Mouse (Mus musculus) large intestine, adult 2 months (tissue): ENCODE data around the gene Serpinb7. TPM values are rescaled to one million over a fixed set of nuclear protein-coding genes. Genes with fewer than 3 reads are reported as not detected.

ENCODE experiments used
- DNase-seq: peaks from one replicate; pipeline ENCODE4 v3.0.0-alpha.2; 2012; ENCODE audit warnings: low read depth, low spot score
- WGBS: fragments of 180-500 bp; shearing (Covaris S2); methylation state at CpG from one replicate; pipeline ENCODE4 v1.1.7; 2018; 5-methylcytosine and 5-hydroxymethylcytosine counted together
- polyA plus RNA-seq: library from polyadenylated mRNA; depleted of rRNA; stranded (reverse); fragments of >200 nt; gene quantifications from 2 replicates; pipeline ENCODE4 v1.2.3, GENCODE M21; 2012; rRNA removed

The Serpinb7 gene
- not detected in 2 replicates for polyA plus RNA-seq

DNA sequence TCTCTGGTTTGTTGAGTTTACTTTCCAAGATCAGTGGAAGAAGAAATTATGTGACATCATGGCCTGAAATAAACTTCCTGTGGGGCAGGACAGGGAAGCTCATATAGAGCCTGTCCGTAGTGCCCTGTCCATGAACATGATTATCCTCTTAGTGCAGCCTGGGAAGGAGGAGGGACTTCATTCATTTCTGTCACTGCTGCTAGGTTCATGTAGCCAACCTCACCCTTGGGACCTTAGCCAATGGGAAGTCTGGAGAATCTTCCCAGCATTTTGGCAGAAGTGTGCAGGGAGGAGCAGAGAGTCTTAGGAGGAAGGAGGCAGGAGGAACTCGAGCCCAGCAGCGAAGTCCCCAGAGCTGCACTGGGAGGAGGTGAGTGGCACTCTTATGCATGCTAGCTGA lies at the start of gene Serpinb7:
Gene Serpinb7, plus strand, starts transcription at position 301 of the 400 bp plus-strand sequence.
- WGBS: 64% methylated on average over 3 of the region's 3 CpGs
- DNase-seq: no peak

DNA sequence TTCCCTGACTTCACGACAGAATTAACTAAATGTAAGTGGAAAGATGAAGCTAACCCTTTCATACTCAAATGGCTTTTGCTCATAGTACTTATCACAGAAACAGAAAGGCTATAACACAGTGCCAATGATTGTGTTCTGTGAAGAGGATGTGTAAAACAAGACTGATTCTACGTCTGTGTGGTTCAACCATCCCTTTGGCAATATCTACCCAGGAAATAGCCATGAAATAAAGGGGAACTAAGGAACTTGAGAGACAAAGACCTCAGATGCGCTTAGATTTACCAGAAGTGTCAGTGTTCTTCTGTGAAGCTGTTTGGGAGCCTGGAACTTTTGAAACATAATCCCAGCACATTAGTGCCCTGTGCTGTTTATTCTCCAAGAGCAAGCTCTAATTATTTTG lies 49.1 kb upstream of the Serpinb7 start:
- 25% methylated on average over 3 of the region's 3 CpGs for WGBS
- DNase-seq: no peak

DNA sequence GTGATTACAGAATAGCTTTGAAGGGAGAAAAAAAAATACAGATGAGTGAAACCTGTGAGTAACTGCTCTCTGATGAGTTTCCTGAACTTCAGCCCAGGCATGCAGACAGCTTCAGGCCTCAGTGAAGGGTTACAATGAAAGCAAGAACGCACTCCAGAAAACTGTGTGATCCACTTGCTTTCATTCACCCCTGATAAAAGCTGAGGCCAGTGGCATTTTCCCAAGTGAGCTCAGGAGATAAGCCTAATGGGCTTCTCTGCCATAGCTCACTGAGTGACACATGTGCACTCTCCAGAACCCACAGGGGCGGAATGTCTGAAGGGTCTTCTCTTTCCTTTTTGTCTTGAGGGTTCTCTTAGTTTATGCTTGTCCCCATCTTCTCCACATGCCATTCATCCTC lies 48.3 kb upstream of the Serpinb7 start:
- 64% methylated on average over 2 of the region's 2 CpGs for WGBS
- no peak for DNase-seq

DNA sequence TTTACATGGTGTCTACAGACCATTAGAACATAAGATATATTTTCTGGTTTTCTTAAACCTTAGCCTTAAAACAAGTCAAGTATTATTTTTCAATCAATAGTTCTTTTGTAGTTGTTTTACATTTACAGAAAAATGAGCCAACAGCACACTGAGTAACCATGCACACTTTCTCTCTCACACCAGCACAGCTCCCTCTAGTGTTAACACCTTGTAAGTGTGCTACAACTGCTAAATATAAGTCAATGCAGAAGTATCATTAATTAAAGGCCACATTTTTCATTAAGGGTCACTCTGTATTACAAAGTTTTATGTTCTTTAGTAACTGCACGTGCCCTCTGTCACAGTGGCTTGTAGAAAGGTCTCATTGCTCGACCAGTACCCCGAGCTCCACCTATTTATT lies 46.4 kb upstream of the Serpinb7 start:
- DNase-seq: no peak
- WGBS: 36% methylated on average over 3 of the region's 3 CpGs

DNA sequence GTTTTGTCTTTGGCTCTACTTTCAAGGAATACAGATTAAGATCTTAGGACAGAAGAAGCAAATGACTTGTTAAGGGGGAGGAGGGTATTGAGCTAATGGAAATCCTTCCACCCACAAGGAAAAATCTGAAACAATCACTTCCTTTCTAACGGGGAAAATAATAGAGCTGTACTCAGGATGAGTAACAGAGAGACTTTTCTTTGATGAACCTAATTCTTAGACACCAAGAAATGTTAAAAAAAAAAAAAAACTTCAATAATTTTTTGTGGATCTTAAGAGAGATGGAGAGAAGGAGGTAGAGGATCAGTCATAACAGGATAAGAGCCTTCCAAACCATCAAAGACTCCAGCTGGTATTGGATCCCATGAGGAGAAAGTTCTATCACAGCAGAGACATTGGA lies 38.6 kb upstream of the Serpinb7 start, which contains the start of gene Serpinb11:
Gene Serpinb11, plus strand, starts transcription at position 301 of the 400 bp plus-strand sequence.
- no peak for DNase-seq
- 64% methylated on average over 1 of the region's 1 CpGs for WGBS

DNA sequence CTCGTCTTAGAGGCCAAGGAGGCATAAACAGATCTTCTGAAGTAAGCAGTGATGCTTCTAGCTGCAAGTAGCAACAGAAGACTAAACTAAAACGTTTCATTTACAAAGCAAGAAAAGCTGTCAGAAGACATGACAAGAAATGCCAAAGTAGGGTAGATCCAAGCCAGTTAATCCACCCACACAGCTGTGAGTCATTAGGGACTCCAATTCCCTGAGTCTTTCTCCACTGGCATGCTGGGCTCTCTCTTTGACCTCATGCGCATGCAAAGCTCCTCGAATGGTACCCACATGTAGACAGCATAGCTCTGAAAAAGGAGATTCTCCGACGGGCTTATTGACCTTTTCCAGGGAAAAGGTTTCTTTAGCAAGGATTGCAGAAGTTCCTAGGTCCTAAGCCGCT lies 33.5 kb upstream of the Serpinb7 start:
- DNase-seq: no peak
- 71% methylated on average over 7 of the region's 7 CpGs for WGBS

DNA sequence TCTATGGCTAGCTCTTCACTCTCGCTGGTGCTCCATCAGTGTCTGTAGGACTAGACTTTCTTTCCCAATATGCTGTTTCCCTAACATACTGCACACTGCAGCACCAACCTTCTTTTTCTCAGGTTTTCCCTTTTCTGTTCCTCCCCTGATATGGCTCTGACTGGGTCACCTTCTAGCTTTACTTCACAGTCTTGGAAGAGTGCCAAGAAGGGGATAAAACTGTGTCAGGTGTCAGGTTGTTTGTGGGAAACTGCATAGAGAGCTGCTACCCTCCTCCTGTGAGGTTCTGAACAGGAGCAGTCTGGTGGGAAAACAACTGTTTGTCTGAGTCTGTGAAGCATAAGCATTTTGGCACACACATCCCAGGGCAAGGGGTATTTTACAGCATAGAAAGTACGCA lies 30.5 kb upstream of the Serpinb7 start:
- 68% methylated on average over 2 of the region's 2 CpGs for WGBS
- no peak for DNase-seq

DNA sequence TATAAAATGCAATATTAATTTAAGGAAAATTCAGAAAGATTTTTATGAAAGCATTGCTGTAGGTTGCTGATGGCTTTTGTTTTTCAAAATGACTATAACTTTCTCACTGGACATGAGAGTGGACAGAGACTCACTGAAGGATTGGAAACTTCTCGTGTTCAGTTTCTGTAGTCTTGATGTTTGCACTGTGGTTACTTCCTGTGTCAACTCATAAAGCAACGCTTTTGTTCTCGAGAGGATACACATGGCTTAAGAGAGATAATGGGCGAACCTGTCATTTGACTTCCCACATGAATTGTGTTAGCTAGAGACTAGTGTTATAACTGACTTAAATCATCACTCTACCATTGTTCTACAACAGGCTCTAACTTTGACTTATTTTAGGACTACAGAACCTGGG lies 22.5 kb upstream of the Serpinb7 start:
- DNase-seq: no peak
- WGBS: 21% methylated on average over 4 of the region's 4 CpGs

DNA sequence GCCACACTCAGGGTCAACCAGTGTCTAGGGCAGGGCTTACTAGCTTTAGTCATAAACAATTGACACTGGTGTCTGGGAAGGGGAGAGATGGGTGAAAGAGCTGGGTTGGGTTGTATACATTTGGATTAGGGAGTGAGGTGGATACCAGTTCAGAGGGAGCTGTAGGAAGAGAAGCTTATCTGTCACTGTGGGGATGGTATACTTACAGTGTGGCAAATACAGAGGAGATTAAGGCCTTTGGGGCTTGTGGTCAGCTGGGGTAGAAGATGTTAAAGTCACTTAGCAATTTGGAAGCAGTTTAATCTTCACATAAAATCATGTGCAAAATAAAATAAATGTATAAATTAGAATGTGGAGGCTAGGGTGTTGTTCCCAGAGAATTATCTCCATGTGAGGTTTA lies 21.1 kb upstream of the Serpinb7 start:
- DNase-seq: no peak

DNA sequence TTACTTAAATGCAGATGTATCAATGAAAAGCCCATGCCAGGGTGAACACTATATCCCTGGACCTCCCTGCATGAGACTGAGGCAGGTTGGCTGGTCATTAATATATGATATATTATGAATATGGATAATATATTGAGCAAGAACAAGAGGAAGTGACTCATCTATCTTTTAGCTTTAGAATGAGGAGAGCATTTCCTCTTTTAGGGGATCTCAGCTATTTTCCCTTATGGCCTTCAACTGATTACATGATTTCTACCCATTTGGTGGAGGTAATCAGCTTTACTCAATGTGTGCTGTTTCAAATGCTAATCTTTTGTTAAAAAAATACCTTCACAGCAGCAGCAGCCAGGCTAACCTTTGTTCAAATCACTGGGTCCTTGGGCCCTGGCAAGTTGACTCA lies 18.0 kb upstream of the Serpinb7 start:
- no peak for DNase-seq

DNA sequence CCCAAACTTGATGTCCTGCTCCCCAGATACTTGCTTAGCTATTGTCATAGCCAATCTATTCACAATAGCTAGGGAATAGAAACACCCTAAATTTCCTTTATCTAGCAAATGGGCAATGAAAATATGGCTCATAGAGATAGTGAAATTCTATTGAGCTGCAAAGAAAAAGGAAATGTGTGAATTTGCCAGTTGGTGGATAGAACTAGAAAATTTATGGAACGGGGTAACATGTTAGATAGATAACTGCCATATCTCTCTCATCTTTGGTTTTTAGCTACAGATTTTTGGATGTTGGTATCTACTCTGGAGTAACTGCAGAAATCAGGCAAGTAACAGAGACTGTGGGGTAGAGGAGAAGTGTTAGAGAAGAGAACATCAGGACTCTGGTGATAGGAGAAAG lies 17.1 kb upstream of the Serpinb7 start:
- WGBS: 86% methylated on average over 1 of the region's 1 CpGs

DNA sequence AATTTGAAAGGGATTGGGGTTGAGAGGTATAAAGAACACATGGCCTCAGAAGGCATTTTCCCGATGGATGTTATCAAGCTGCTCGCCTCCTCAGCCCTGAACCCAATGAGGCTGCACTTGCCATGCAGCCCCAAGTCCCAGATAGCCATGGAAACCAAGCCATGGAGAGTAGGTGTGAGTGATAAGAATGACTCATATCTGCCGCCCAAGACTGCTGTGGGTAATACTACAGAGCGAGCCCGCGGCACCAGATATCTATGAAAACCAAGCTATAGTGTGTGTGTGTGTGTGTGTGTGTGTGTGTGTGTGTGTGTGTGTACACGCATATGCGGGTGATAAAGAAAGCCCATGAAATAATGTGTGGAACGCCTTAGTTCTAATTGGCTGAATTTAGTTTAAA lies 14.9 kb upstream of the Serpinb7 start:
- no peak for DNase-seq
- 89% methylated on average over 9 of the region's 9 CpGs for WGBS

More for the DNA sequence above, 17.1 kb upstream of the Serpinb7 start:
- no peak for DNase-seq

DNA sequence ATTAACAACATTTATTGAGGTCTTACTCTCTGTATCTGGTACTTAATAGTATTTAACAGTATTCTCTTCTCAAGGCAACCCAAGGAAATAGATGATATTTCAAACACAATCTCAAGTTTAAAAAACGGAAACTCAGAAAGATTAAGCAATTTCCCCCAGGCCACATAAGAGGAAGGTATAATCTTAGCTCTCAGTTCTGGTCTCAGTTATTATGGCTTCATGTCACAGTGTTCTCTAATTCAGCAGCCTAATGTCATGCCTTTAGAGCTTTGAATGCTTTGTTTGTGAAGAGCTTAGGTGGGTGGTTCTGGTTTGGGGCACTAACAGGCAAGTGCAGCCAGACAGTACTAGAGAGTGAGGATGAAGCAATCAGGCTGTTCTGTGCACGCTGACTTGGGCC lies 9.7 kb upstream of the Serpinb7 start:
- DNase-seq: no peak
- 66% methylated on average over 2 of the region's 2 CpGs for WGBS

DNA sequence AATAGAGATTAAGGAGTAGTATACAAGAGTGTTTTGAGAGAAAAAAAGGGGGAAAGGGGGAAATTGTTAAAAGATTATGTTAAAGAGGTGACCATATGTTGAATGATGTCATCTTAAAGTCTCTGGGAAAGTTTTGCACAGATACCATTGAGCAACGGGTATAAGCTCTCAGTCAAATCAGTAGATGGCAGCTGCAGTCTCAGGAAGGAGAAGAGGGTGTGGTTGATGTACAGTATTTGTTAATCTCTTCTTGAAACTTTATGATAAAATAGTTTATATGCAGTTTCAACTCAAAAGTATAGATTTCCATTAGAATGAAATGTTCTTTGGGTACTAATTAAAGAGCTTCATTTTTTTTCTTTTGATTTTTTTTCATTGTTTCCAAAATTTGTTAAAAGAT lies 2.0 kb upstream of the Serpinb7 start:
- 46% methylated on average over 1 of the region's 1 CpGs for WGBS
- DNase-seq: no peak

DNA sequence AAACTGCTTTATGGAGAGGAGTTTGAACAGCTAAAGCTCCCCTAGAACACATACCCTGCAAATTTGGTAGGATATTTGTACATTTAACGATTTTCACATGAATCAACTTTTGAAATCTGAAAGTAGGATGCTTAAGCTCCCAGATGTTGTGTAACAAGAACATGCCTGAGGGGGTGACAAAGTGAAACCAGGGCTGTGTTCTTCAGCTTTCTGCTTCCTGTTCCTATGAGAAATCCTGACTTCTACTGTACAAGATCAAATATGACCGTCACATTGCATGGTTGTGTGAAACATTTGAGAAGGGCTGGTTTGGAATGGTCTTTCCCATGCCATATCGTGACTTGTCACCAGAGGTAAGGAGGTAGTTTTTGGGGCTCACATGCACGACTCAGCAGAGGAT lies 2.6 kb downstream of the Serpinb7 start:
- 72% methylated on average over 4 of the region's 4 CpGs for whole genome bisulfite sequencing
- DNase-seq: no peak

DNA sequence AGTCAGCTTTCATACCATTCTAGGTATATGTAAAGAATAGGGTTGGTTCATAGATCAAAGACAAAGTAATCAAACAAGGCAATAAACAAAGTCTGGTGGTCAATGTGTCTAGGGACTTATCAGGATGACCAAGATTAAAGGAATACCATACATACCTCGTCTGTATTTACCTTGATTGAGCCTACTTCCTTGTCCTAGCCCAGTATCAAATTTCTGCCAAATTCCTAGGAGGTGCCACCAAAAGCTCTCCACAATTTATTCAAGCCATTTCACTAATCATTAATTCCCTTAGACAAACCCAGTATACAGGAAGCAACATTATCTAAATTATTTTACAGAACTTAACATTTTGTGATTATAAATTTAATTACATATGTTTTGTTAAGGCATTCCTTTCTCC lies 15.2 kb downstream of the Serpinb7 start:
- WGBS: 11% methylated on average over 1 of the region's 1 CpGs
- DNase-seq: no peak

DNA sequence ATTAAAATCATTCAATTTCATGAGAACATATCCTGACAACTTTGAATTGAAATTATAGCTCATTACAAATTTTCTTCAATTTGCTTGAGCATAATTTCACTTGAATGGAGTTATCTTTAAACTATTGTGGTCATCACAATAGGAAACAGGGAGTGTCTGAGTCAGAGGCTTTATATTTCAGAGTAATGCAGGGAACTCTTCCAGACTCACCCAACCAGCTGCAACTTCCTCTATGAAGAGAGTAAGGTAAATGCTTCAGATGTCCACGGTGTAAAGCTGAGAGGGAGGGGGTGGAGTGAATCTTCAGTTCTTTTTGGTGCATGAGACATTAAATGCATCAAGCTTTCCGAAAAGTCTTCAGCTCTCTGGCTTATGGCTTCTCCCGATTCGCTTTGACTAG lies 23.0 kb downstream of the Serpinb7 start:
- no peak for DNase-seq
- WGBS: 75% methylated on average over 4 of the region's 4 CpGs

DNA sequence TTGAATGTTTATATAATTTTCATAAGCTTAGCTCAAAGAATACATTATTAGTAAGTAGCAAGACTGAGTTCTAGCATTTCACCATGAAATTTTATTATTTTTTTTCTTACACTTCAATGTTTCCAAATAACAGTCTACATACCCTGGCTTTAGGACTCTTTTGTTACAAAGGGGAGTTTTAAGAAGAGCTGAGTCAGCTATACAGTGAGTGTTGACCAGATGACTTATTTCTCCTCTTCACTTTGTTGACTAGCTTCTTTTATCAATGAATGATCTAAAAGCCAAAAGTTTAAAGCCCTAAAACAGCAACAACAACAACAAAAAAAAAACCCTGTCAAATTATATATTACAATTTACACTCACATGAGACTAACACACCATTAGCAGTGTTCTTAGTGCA lies 31.8 kb downstream of the Serpinb7 start:
- DNase-seq: no peak

DNA sequence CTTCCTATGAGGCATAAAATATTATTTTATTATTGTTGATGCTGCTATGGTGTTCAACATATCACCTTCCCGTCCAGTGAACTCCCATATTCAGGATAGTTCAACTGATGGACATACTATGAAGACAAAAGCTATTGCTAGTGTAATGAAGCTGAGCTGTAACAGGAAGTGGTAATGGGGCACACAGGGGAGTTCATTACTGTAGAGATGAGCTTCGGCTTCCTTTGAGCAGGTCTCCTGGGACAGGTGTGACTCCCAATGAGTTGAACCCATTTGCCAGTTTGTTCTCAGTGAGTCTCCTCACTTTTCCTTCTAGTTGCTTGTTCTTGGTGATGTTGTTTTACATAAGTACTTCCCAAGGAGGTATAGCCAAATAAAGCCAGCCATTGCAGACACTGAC lies 36.1 kb downstream of the Serpinb7 start:
- WGBS: 72% methylated on average over 2 of the region's 2 CpGs
- no peak for DNase-seq

DNA sequence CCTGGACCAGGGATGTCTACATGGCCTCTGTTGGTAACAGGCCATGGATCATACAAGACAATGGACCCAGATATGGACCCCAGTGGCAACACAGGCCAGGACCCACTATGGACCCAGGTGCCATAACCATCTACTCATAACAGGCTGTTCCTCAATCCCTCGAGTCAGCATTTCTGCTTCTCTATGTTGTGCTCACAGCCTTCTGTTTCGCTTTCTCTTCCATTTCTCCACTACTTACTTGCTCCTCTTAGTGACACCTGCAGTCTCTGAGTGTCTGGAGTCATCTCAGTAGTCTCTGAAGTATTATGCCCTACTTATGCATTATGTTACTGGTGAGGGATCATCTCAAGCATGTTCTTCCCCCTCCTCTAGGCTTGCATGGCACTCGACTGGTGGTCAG lies 40.0 kb downstream of the Serpinb7 start:
- DNase-seq: no peak
- 73% methylated on average over 3 of the region's 3 CpGs for WGBS

DNA sequence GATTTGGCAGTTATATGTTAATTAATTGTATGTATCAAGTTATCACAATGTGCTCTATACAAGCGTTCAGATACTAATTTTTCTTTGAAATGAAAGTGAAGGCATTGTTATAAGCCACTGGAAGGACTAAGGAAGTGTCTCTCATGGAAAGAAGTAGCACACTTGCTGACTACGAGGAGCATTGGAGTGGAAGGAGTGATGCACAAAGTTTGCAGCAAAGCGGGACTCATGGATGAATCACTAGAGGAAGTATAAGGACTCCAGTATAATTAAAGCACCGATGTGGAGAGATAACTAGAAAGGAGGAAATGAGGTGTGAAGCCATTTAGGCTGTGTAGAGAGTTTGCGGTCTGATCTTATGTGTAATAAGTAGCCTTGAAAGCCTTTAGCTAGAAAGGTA lies 45.9 kb downstream of the Serpinb7 start:
- 74% methylated on average over 5 of the region's 5 CpGs for WGBS
- DNase-seq: no peak

DNA sequence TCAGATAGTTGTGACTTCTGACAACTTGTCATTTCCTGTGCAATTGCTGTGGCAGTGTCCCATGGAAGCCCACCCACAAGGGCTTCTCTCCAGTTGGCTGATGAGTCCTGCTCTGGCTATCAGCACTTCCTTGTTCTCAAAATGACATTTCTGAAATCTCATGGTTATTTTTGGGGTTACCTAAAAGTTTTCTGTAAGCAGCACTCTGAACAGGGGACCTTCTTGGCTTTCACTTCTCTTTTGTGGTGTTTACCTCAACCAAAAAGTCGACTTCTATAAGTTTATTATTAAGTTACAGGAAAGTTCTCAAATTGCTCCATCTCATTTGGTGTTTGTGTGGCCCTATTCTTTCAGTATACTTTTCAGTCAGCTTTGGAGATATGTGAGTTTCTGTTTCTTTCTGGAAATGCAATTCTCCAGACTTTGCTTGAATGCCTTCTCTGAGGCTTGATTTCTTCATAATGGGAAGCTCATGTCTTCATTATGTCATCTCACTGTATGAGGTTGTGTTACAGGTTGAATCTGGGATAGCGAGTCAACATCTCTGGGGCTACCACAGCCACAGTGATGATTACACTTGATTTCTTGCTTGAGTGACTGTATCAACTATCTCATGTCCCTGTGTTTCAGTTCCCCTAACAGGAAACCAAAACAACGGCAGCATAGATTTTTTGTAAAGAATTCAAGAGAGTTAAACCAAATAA lies 47.9 kb downstream of the Serpinb7 start:
- DNase-seq: no peak
- WGBS: 60% methylated on average over 3 of the region's 3 CpGs
